Mouse (Mus musculus) ES-CJ7 (cell line): ENCODE results near the gene Rbm6.

Experiments
- DNase-seq: peaks from one replicate; pipeline ENCODE4 v3.0.0; 2011; ENCODE audit warnings: low read depth, low spot score

Rbm6 gene

GRCm38 (mm10) chr9:107873137-107873536 is at the start of gene Rbm6:
Rbm6 (minus strand) TSS chr9:107873237.
- DNase-seq: no peak

- DNase-seq: no peak
Observed at GRCm38 (mm10) chr9:107919441-107919840, 46.4 kb upstream of the Rbm6 start.

GRCm38 (mm10) chr9:107918884-107919283 is 45.8 kb upstream of the Rbm6 start:
- no peak for DNase-seq

- DNase-seq: peak; percentile 55
Observed at GRCm38 (mm10) chr9:107917895-107918608, 45.0 kb upstream of the Rbm6 start.

- no peak for DNase-seq
Observed at GRCm38 (mm10) chr9:107914764-107915420, 41.9 kb upstream of the Rbm6 start.

- DNase-seq: no peak
Observed at GRCm38 (mm10) chr9:107910025-107910769, 37.2 kb upstream of the Rbm6 start.

- no peak for DNase-seq
Observed at GRCm38 (mm10) chr9:107908410-107909158, 35.5 kb upstream of the Rbm6 start.

GRCm38 (mm10) chr9:107907801-107908120 is 34.7 kb upstream of the Rbm6 start:
- no peak for DNase-seq

GRCm38 (mm10) chr9:107906967-107907800 is 34.1 kb upstream of the Rbm6 start:
- DNase-seq: no peak

- DNase-seq: peak; percentile 74
Observed at GRCm38 (mm10) chr9:107906252-107906966, 33.4 kb upstream of the Rbm6 start, which contains the start of gene Mst1r. Mst1r (plus strand) TSS chr9:107906873.

- DNase-seq: peak; percentile 91
Observed at GRCm38 (mm10) chr9:107904726-107905125, 31.7 kb upstream of the Rbm6 start.

GRCm38 (mm10) chr9:107901627-107901914 is 28.5 kb upstream of the Rbm6 start:
- no peak for DNase-seq

GRCm38 (mm10) chr9:107900840-107901626 is 28.0 kb upstream of the Rbm6 start:
- peak; percentile 93 for DNase-seq

- no peak for DNase-seq
Observed at GRCm38 (mm10) chr9:107899855-107900254, 26.8 kb upstream of the Rbm6 start.

GRCm38 (mm10) chr9:107898563-107898962 is 25.5 kb upstream of the Rbm6 start:
- DNase-seq: no peak

GRCm38 (mm10) chr9:107891023-107891422 is 18.0 kb upstream of the Rbm6 start:
- peak; percentile 50 for DNase-seq

GRCm38 (mm10) chr9:107890260-107890659 is 17.2 kb upstream of the Rbm6 start:
- no peak for DNase-seq

- DNase-seq: peak; percentile 55
Observed at GRCm38 (mm10) chr9:107888267-107888850, 15.3 kb upstream of the Rbm6 start.

- DNase-seq: peak; percentile 85
Observed at GRCm38 (mm10) chr9:107887804-107888266, 14.8 kb upstream of the Rbm6 start, which contains the start of gene Mon1a. Mon1a (plus strand) TSS chr9:107888151.
